Mouse (Mus musculus): ENCODE measurements around the gene Gm20219.

DNA sequence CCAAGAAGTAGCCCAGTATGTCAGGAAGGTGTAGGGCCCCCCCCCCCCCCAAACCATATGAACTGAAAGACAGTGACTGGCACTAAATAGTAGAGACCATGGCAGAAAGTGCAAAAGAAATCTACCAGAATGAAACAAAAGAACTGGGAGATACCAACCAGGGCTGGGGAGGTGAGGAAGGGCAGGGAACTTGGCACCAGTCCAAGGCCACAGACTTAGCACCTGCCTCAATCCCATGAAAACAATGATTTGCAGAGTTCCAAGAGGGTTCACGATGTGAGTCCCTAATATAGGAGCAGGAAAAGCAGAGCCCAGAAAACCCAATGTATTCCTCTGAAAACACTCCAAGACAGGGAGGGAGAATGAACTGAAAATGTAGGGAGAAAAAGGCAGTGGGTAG lies 18.0 kb upstream of the Gm20219 start:
- no peak for TF ChIP-seq TAL1 (IDR thresholded peaks at IDR 0.05; ENCODE audit: low read length)
- TF ChIP-seq GATA1 (IDR thresholded peaks at IDR 0.05; ENCODE audit: low read length): no peak

All from erythroblast, embryonic 14.5 days (primary cell).